Mouse (Mus musculus) thymus, postnatal 10 days (tissue): ENCODE data around the gene Rpl14.
"Not testable (repeated sequence)": the region's sequence is repeated elsewhere in the genome, so short reads cannot be mapped to it uniquely, and the experiment has no call there.

Experiments
- DNase-seq, 2 experiments: peaks; one replicate each; pipeline ENCODE4 v3.0.0; 2021; ENCODE audit warnings: low spot score in 2 of 2

Gene Rpl14

DNA sequence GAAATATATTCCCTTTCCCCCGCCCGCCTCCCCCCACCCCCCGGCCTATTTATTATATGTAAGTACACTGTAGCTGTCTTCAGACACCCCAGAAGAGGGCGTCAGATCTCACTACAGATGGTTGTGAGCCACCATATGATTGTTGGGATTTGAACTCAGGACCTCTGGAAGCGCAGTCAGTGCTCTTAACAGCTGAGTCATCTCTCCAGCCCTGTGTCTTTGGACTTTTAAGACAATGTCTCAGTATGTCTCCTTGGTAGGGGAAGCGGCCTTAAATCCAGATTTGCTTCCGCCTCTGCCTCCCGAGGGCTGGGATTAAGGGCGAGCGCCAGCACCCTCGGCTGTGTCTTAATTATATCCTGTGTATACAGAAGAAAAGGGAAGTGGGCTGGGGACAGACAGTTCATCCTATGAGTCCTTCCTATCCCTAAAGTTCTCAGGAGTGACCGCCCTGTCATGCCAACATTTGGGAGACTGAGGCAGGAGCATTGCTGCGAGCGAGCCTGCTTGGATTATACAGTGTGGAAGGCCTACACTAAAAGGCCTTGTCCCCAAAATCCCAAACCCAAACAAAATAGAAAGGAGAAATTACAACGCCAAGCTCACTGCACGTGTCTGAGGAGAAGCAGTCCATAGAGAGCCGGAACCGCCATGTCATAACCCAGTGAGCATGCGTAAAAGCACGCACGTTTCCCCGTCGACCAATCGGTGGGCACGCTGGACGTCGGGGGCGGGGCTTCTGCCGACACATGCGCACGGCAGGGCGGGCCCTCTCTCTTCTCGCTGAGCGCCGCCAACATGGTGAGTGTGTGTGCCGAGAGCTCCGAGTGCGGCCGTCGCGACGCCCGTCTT is at the start of gene Rpl14:
Gene Rpl14 (plus strand): TSS at position 704 of the 852 bp plus-strand sequence.
- peak; percentile 96 to 99 for DNase-seq

DNA sequence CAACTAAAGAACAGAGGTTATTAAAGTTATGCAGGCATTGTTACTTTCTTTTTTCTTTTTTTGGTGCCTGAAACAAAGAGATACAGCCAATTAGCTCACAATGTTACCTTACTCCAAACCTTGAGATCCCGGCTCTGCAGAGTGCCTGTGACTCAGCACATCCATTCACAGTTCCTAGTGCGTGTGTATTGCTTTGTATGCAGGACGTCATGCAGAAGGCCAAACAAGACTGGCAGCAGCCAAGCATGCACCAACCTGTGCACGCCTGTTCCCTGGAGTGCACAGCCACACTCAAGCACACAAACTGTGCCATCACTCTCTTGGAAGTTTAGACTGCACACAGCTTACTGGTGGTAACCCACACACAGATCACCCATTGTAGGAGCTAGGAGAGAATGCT is 44.0 kb upstream of the Rpl14 start:
- DNase-seq = no peak

GRCm38 (mm10) chr9:120527919-120528318 is 43.3 kb upstream of the Rpl14 start:
- DNase-seq = no peak

DNA sequence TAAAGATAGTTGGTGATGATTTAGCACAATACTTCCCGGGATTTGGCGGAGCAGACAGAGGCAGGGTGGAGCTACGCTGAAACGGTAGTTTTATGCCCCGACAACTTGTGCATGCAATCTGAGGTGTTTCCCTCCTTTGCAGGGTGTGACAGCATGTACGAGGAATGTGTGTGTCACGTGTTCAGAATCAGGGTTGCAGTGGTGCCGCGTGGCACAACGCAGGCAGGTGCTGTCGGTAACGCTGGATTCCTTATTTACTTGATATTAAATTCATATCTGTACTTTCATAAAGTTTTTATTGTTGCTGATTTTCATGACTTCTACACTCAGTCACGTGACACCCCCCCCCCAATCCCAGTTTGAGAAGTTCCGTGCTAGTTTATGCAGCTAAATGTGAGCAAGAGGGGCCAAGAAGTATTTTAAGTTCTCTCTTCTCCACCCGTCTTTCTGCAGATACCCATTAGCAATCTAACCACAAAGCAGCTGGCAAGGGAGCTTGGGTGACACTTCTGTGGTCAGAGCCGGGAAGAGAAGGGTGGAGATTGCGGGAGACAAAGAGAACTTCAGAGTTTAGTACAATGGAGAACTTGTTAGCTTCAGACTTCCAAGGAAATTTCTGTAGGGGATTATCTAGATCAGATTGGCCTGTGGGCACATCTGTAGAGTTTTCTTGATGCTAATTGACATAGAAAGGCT is 42.3 kb upstream of the Rpl14 start:
- DNase-seq = no peak

GRCm38 (mm10) chr9:120530471-120530870 is 40.8 kb upstream of the Rpl14 start:
- no peak for DNase-seq

GRCm38 (mm10) chr9:120532062-120532461 is 39.2 kb upstream of the Rpl14 start:
- DNase-seq = no peak

- DNase-seq = no peak
These were observed 38.6 kb upstream of the Rpl14 start for GRCm38 (mm10) chr9:120532691-120533090.

DNA sequence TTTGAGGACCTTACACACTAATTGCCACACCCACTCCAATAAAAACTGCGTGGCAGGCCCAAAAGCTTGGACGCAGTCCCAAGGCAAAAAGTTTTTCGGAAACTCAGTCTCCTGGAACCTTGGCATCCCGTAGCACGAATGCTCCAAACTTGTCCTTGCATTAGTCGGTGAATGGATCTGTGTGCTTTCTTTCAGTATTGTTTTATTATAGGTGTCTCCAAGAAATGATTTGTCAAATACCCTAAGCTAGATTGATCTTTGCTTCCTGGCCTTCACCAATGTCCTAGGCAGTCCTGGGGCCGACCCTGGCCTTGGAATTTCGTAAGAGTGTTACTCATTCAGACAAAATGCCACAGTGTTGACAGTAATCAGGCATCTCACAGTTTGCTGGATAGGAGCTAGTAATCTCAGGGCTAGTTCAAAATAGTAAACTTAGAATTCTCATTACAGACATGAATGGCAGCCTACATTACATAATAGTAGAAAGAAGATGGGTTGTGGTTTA is 37.7 kb upstream of the Rpl14 start:
- not testable (repeated sequence) for DNase-seq

DNA sequence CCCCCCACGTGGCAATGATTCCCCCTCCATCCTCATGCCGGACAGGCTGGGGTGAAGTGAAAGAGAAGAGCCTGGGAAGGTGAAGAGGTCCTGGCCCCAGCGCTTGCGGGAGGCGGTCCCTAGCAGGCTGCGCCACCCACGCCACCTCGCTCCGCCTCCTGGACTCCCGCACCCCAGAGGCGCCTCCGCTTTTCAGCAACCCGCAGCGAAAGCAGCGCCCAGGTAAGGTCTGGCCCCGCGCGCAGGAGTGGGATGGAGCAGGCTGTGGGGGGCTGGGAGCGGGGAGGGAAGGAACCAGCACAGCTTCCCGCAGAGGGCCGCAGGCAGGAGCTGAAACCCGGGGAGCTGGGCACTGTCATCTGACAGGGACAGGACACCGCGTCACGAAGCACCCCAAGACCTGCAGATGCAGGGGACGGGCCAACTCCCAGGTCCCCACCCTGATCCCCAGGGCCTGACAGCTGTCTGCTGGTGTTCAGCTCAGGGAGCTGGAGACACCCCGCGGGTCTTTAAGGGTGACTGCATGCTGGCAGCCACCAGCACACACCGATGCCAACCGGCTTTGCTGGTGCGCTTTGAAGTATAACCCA is 31.5 kb upstream of the Rpl14 start, which contains the start of gene Entpd3:
Gene Entpd3 (plus strand): TSS at position 157 of the 590 bp plus-strand sequence.
- DNase-seq = peak in 1 of 2 experiments; percentile 12

DNA sequence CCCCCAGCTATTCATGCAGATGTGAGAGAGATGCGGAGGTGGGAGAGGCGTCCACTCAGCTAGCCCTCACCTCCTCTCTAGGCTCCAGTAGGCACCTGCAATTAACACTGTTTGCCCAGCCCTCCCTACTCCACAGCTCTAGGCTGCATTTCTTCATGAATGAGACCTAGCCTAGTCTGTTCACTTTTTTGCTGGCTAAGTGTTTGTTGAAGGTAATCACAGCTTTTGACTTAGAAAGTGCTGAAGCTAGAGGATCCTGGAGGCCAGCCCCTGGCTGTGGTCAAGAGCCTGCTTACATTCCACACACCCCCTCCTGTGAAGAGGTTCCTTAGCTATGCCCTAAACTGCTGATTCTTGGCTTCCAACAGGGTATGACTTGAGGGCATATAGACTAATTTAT is 29.8 kb upstream of the Rpl14 start:
- DNase-seq = no peak

DNA sequence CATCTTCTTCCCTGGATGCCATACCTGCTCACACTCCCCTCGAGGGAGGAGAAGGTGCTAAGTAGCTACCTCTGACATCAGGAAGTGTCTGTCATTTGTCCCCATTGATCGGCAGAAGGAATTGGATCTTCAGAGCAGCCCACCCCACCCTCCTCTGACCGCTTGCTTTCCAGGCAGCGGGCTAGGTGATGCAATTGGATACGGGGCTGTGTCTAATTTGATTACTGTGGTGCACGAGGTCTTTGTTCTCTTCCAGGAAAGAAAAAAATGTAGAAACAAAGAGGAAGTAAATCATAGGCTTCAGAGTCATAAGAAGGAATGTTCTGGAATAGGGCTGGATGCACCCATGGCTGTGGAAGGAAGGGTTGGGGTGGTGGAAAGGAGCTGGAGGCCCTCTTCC is 29.0 kb upstream of the Rpl14 start:
- no peak for DNase-seq

GRCm38 (mm10) chr9:120545994-120546393 is 25.2 kb upstream of the Rpl14 start:
- DNase-seq = no peak

DNA sequence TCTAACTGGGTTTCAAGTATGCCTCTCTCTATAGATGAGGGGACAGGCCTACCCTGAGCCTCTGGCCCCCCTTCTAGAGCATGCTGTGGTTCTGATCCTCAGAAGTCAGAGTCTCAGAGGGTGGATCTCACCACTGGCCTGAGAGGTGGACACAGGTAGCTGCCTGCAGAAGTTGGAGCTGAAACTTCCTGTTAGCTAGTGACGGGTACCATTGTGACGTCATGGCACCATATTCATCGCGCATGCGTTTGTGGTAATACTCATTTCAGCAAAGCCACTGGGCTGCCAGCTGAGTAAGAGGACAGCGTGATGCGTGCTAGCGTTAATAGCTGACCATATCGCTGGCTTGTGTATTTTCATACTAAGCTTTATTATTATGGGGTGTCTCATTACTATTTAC is 24.8 kb upstream of the Rpl14 start:
- no peak for DNase-seq

GRCm38 (mm10) chr9:120547026-120547668 is 24.1 kb upstream of the Rpl14 start:
- DNase-seq = no peak

- no peak for DNase-seq
These were observed 20.5 kb upstream of the Rpl14 start for GRCm38 (mm10) chr9:120550778-120551177.

DNA sequence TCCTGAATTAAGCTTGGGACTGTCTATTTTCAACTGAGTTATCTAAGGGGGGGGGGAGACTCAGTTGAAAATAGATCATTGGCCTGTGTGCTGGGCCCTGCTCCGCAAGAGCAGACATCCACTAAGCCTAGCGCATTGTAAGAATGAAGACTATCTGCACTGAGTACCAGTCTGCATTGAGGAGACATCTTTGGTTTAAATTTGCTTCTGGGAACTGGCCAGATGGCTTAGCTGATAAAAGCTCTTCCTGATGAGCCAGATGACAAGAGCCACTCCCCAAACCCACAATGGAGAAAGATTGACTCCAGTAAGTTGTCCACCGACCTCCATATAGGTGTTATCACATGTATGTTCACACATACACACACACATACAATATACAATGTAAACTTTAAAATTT is 7.7 kb upstream of the Rpl14 start:
- DNase-seq = no peak

GRCm38 (mm10) chr9:120564247-120564646 is 7.0 kb upstream of the Rpl14 start:
- DNase-seq = no peak

GRCm38 (mm10) chr9:120566384-120566783 is 4.9 kb upstream of the Rpl14 start:
- no peak for DNase-seq

DNA sequence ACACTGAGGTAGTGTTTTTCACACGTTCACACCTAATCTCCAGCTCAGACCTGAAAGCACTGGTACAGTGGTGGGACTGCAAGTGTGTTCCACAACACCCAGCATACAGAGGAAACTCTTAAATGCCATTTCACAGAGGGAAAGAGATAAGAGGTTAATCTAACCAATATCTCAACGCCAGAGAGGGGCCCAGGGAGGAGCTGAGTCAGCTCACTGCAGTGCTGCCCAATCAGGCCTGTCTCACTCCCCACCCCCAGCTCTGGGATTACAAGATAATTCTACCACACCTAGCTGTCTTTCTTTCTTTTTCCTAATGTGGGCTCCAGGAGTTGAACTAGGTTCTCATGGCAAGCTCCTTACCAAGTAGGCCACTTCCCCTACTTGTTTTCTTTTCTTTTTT is 2.3 kb upstream of the Rpl14 start:
- no peak for DNase-seq

DNA sequence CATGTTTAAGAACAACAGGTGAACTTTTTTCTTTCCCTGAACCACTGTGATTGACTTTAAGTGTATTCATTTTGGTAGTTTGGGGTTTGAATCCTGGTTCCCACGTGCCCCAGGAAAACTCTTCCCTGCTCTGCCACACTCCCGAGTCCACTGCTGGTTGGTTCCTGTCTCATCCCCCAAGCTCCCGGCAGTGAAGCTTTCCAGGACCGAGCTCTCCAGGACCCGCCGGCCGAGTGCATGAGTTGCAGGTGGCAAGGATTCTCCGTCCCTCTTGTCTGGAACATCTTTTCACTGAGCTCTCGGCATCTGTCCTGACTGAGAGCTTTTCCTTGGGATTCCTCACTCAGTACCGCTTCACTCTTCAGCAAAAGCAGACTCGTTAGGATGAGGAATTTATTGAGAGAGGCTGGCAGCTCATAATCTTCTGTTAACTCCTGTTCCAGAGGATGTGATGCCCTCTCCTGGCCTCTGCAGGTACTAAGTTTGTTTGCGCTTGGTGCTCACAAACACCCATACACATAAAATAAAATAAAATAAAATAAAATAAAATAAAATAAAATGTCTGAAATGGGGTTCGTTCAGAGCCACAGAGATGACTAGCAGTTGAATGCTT is 1.4 kb upstream of the Rpl14 start:
- DNase-seq = no peak

DNA sequence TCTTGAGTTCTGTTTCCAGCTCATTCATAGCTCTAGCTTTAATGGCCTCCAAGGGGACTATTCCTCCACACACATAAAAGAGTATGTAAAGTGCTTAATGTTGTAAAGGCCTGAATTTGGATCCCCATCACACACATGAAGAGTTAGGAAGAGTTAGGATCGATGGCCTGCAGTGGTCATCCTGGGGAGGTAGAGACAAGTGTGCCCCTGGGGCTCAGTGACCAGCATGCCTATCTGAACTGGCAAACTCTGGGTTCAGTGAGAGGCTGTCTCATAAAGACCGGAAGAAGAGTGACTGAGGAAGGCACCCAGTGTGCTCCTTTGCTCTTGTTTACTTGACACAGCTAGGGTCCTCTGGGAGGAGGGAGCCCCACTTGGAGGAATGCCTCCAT is 914 bp upstream of the Rpl14 start:
- DNase-seq = no peak
